Mouse (Mus musculus) kidney, embryonic 14.5 days (tissue): ENCODE data around the gene 4930432K21Rik. TPM values are rescaled to one million over a fixed set of nuclear protein-coding genes. Genes with fewer than 3 reads are reported as not detected.
A peak's percentile ranks its signal among the peaks of the same experiment; 100 is the strongest.

Experiments
- ATAC-seq: fragments of 200-750 bp; cut with Nextera tagmentation; 2 replicates; pipeline ENCODE4 v1.8.0; 2017; ENCODE audit warnings: moderate number of reproducible peaks, mild to moderate bottlenecking, moderate TSS enrichment, moderate library complexity; ENCODE audit not compliant: low FRiP score, low TSS enrichment
- H3K27ac ChIP-seq: fragments of 300-500 bp; sonication (generic); 2 replicates; pipeline ENCODE4 v1.5.1; 2014; ENCODE audit warnings: low read depth, mild to moderate bottlenecking, low read length, moderate library complexity, mixed read lengths
- H3K27me3 ChIP-seq: fragments of 300-500 bp; sonication (generic); 2 replicates; pipeline ENCODE4 v1.6.1; 2014; ENCODE audit warnings: mild to moderate bottlenecking, low read length; ENCODE audit not compliant: control insufficient read depth, insufficient read depth
- H3K36me3 ChIP-seq: fragments of 300-500 bp; sonication (generic); 2 replicates; pipeline ENCODE4 v1.6.1; 2014; ENCODE audit warnings: low read length, mixed read lengths; ENCODE audit not compliant: control insufficient read depth, insufficient read depth
- H3K4me1 ChIP-seq: fragments of 300-500 bp; sonication (generic); 2 replicates; pipeline ENCODE4 v1.6.1; 2014; ENCODE audit warnings: low read length, mixed read lengths; ENCODE audit not compliant: control insufficient read depth, insufficient read depth
- H3K4me2 ChIP-seq: fragments of 300-500 bp; sonication (generic); replicated peaks from 2 replicates; pipeline ENCODE4 v1.6.1; 2014; ENCODE audit warnings: low read depth, mild to moderate bottlenecking, low read length
- H3K4me3 ChIP-seq: fragments of 300-500 bp; sonication (generic); 2 replicates; pipeline ENCODE4 v1.5.1; 2014; ENCODE audit warnings: mild to moderate bottlenecking, low read length
- H3K9ac ChIP-seq: fragments of 300-500 bp; sonication (generic); 2 replicates; pipeline ENCODE4 v1.6.1; 2014; ENCODE audit warnings: low read depth, mild to moderate bottlenecking, low read length, moderate library complexity
- H3K9me3 ChIP-seq: fragments of 300-500 bp; sonication (generic); 2 replicates; pipeline ENCODE4 v1.6.1; 2016; ENCODE audit warnings: low read length; ENCODE audit not compliant: control insufficient read depth
- WGBS: fragments of 180-500 bp; shearing (Covaris S2); extraction: QIAGEN DNeasy Blood & Tissue Kit; methylation state at CpG from one replicate; pipeline ENCODE4 v1.1.7; 2014; 5-methylcytosine and 5-hydroxymethylcytosine counted together
- polyA plus RNA-seq: library from polyadenylated mRNA; unstranded; fragments of >200 nt; fragmentation: Nextera tagmentation; extraction: Ambion mirVana; gene quantifications from 2 replicates; pipeline ENCODE4 v1.2.1, GENCODE M21; 2014

The 4930432K21Rik gene
- polyA plus RNA-seq, 1 experiment from 2014 or later: 1.2 TPM

GRCm38 (mm10) chr8:84106216-84107040 is 41.4 kb upstream of the 4930432K21Rik start:
- no peaks in the 10 kb centered on the region for H3K9me3 ChIP-seq
- ATAC-seq: no peak
- H3K36me3 ChIP-seq: peaks cover 12% of the 10 kb centered on the region
- no peak overlapping the region for H3K4me2 ChIP-seq
- H3K4me3 ChIP-seq: no peak overlapping the region
- no peak overlapping the region for H3K27ac ChIP-seq
- H3K4me1 ChIP-seq: peaks cover 13% of the 10 kb centered on the region
- H3K9ac ChIP-seq: no peak overlapping the region
- H3K27me3 ChIP-seq: no peaks in the 10 kb centered on the region
- WGBS: 91% methylated on average over 6 of the region's 6 CpGs

GRCm38 (mm10) chr8:84115646-84116045 is 32.2 kb upstream of the 4930432K21Rik start:
- H3K4me1 ChIP-seq: no peaks in the 10 kb centered on the region
- H3K36me3 ChIP-seq: no peaks in the 10 kb centered on the region
- no peaks in the 10 kb centered on the region for H3K27me3 ChIP-seq
- H3K9me3 ChIP-seq: no peaks in the 10 kb centered on the region
- no peak overlapping the region for H3K4me3 ChIP-seq
- H3K4me2 ChIP-seq: no peak overlapping the region
- H3K27ac ChIP-seq: no peak overlapping the region
- ATAC-seq: no peak
- WGBS: 86% methylated on average over 6 of the region's 6 CpGs
- no peak overlapping the region for H3K9ac ChIP-seq

- Histone ChIP-seq H3K9ac (no peak overlapping the region), H3K27ac (no peak overlapping the region), H3K36me3 (no peaks in the 10 kb centered on the region), H3K4me3 (no peak overlapping the region), H3K27me3 (no peaks in the 10 kb centered on the region), H3K9me3 (no peaks in the 10 kb centered on the region), H3K4me1 (no peaks in the 10 kb centered on the region), H3K4me2 (no peak overlapping the region)
- no peak for ATAC-seq
- 88% methylated on average over 3 of the region's 3 CpGs for whole genome bisulfite sequencing
These were observed 25.7 kb upstream of the 4930432K21Rik start for GRCm38 (mm10) chr8:84122151-84122550.

GRCm38 (mm10) chr8:84125656-84126055 is 22.2 kb upstream of the 4930432K21Rik start, which contains the start of gene Podnl1:
Podnl1 (plus strand) TSS chr8:84125989.
- Histone ChIP-seq H3K9me3 (no peaks in the 10 kb centered on the region), H3K4me2 (no peak within 1 kb of the TSS), H3K9ac (0 out of 2 replicates have a peak within 1 kb of the TSS, but pooled peaks have one; percentile 12), H3K4me3 (no peak within 1 kb of the TSS), H3K4me1 (no peaks in the 10 kb centered on the region), H3K27me3 (no peaks in the 10 kb centered on the region), H3K27ac (no peak within 1 kb of the TSS), H3K36me3 (no peaks in the 10 kb centered on the region)
- peak; percentile 49; the same call in 1 of the 2 replicates for ATAC-seq
- WGBS: 55% methylated on average over 9 of the region's 9 CpGs

GRCm38 (mm10) chr8:84126742-84127141 is 21.1 kb upstream of the 4930432K21Rik start:
- H3K4me2 ChIP-seq: no peak overlapping the region
- no peak for ATAC-seq
- H3K4me3 ChIP-seq: no peak overlapping the region
- WGBS: 67% methylated on average over 2 of the region's 2 CpGs
- no peaks in the 10 kb centered on the region for H3K4me1 ChIP-seq
- H3K27me3 ChIP-seq: no peaks in the 10 kb centered on the region
- H3K36me3 ChIP-seq: no peaks in the 10 kb centered on the region; the same call in 1 of the 2 replicates
- no peak overlapping the region for H3K27ac ChIP-seq
- 0 out of 2 replicates have a peak overlapping the region, but pooled peaks have one; percentile 12 for H3K9ac ChIP-seq
- no peaks in the 10 kb centered on the region for H3K9me3 ChIP-seq

GRCm38 (mm10) chr8:84127202-84127901 is 20.5 kb upstream of the 4930432K21Rik start:
- no peak overlapping the region for H3K27ac ChIP-seq
- no peaks in the 10 kb centered on the region for H3K4me1 ChIP-seq
- no peaks in the 10 kb centered on the region for H3K27me3 ChIP-seq
- no peak overlapping the region for H3K4me2 ChIP-seq
- H3K4me3 ChIP-seq: no peak overlapping the region
- peak; percentile 11; the same call in 1 of the 2 replicates for ATAC-seq
- no peaks in the 10 kb centered on the region for H3K9me3 ChIP-seq
- WGBS: 66% methylated on average over 17 of the region's 17 CpGs
- H3K9ac ChIP-seq: no peak overlapping the region
- H3K36me3 ChIP-seq: peaks cover 5% of the 10 kb centered on the region

GRCm38 (mm10) chr8:84128277-84128676 is 19.5 kb upstream of the 4930432K21Rik start:
- Histone ChIP-seq H3K9ac (no peak overlapping the region), H3K9me3 (no peaks in the 10 kb centered on the region), H3K4me2 (no peak overlapping the region), H3K4me1 (no peaks in the 10 kb centered on the region), H3K27me3 (no peaks in the 10 kb centered on the region), H3K36me3 (peaks cover 15% of the 10 kb centered on the region), H3K27ac (no peak overlapping the region), H3K4me3 (no peak overlapping the region)
- no peak for ATAC-seq
- WGBS: 59% methylated on average over 8 of the region's 8 CpGs

GRCm38 (mm10) chr8:84130806-84131205 is 17.0 kb upstream of the 4930432K21Rik start:
- no peak overlapping the region for H3K4me3 ChIP-seq
- H3K27ac ChIP-seq: no peak overlapping the region
- ATAC-seq: no peak; the same call in 1 of the 2 replicates
- no peak overlapping the region for H3K4me2 ChIP-seq
- no peaks in the 10 kb centered on the region for H3K4me1 ChIP-seq
- 0 out of 2 replicates have a peak overlapping the region, but pooled peaks have one; percentile 13 for H3K9ac ChIP-seq
- no peaks in the 10 kb centered on the region for H3K9me3 ChIP-seq
- WGBS: 45% methylated on average over 30 of the region's 30 CpGs
- no peaks in the 10 kb centered on the region for H3K27me3 ChIP-seq
- peaks cover 40% of the 10 kb centered on the region for H3K36me3 ChIP-seq

GRCm38 (mm10) chr8:84132225-84132624 is 15.6 kb upstream of the 4930432K21Rik start:
- WGBS: 89% methylated on average over 8 of the region's 8 CpGs
- Histone ChIP-seq H3K27me3 (no peaks in the 10 kb centered on the region), H3K9me3 (no peaks in the 10 kb centered on the region), H3K4me1 (no peaks in the 10 kb centered on the region), H3K4me2 (no peak overlapping the region), H3K27ac (no peak overlapping the region), H3K36me3 (peaks cover 54% of the 10 kb centered on the region), H3K4me3 (no peak overlapping the region), H3K9ac (no peak overlapping the region)
- ATAC-seq: no peak
